Mouse (Mus musculus): ENCODE data around the gene Rbfox3. TPM values are rescaled to one million over a fixed set of nuclear protein-coding genes. Genes with fewer than 3 reads are reported as not detected.

Rbfox3 gene
- total RNA-seq, 2 experiments from 2014 or later: not detected

GRCm38 (mm10) chr11:118740001-118740400 is 171.4 kb downstream of the Rbfox3 start:
- no peak for ATAC-seq (replicated peaks; ENCODE audit: low FRiP score, poor library complexity, severe bottlenecking)

- ATAC-seq (replicated peaks; ENCODE audit: low FRiP score, poor library complexity, severe bottlenecking): peak; percentile 61; the same call in 1 of the 2 replicates
Measured at GRCm38 (mm10) chr11:118738855-118739832, 172.3 kb downstream of the Rbfox3 start.

- ATAC-seq (replicated peaks; ENCODE audit: low FRiP score, poor library complexity, severe bottlenecking): no peak
Measured at GRCm38 (mm10) chr11:118738323-118738722, 173.1 kb downstream of the Rbfox3 start.

GRCm38 (mm10) chr11:118737821-118738220 is 173.6 kb downstream of the Rbfox3 start:
- ATAC-seq (replicated peaks; ENCODE audit: low FRiP score, poor library complexity, severe bottlenecking): no peak

DNA sequence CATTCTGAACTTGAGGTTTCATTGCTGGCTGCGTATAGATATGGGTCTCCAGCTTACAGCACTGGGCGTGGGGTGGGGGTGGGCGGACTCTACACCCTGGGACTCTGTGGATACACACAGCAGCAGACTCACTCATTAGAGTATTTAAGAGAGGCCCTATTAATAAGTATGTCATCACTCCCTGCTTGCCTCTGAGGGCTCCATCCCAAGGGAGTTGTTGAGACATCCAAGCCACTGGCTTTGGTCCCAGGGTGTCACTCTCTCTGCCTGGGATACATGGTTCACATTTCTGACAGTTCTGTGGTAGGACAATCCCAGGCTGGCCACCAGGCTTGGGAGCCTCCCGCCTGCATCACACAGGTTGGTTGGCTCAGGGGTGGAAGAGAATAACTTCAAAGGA is 174.4 kb downstream of the Rbfox3 start:
- ATAC-seq (replicated peaks; ENCODE audit: low FRiP score, poor library complexity, severe bottlenecking): no peak

GRCm38 (mm10) chr11:118731655-118732054 is 179.7 kb downstream of the Rbfox3 start:
- no peak for ATAC-seq (replicated peaks; ENCODE audit: low FRiP score, poor library complexity, severe bottlenecking)

DNA sequence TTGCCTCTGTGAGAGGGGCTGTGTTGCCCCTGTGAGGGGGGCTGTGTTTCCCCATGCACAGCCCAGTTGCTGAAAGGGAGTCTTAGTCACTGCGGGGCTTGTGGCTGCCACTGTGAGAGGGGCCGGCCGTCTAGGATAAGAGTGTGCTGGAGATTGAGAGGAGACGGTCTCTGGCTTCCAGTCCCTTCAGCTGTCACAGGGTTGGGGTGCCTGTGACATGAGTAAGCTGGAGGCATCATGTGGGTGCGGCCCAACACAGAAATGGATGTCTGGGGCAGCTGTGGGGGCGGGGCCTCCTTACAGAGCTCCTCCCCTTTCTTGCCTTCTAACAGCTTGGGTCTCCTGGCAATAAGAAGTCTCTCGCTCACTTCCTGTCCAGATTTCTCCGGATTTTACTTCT is 182.0 kb downstream of the Rbfox3 start:
- no peak for ATAC-seq (replicated peaks; ENCODE audit: low FRiP score, poor library complexity, severe bottlenecking)

GRCm38 (mm10) chr11:118728797-118729196 is 182.6 kb downstream of the Rbfox3 start:
- ATAC-seq (replicated peaks; ENCODE audit: low FRiP score, poor library complexity, severe bottlenecking): no peak

GRCm38 (mm10) chr11:118728083-118728551 is 183.3 kb downstream of the Rbfox3 start:
- no peak for ATAC-seq (replicated peaks; ENCODE audit: low FRiP score, poor library complexity, severe bottlenecking)

DNA sequence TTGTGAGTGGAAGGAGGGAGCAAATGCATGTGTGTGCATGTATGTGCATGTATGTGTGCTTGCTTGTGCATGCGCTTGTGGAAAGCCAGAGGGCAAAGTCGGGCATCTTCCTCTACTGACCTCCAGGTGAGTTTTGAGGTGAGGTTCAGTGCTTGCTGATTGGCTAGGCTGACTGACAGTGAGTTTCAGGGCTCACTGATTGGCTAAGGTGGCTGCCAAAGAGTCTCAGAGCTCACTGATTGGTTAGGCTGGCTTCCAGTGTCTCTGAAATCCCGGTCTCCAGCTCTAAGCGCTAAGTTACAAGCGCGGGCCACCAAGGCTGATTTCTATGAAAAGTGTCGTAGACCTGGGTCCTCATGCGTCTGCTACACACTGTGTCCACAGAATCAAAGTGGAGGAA is 185.0 kb downstream of the Rbfox3 start:
- no peak for ATAC-seq (replicated peaks; ENCODE audit: low FRiP score, poor library complexity, severe bottlenecking)

- ATAC-seq (replicated peaks; ENCODE audit: low FRiP score, poor library complexity, severe bottlenecking): no peak
Measured at GRCm38 (mm10) chr11:118724423-118724822, 187.0 kb downstream of the Rbfox3 start.

DNA sequence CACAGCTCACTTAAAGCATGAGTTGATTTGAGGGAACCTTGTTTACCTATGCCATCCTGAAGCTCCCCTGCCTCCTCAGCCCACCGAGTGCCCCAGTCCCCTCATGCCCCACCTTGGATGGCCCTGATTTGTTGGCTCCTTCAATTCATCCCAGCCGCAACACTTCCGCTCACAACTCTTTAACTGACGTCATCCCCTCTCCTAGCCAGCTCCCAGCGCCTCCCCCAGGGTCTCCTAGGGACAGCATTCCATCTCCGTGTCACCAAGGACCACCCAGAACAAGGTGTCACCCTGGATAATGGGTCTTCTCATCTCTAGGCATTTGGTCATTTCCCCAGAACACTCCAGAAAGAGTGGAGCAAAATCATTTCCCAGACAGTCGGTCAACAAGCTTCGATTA is 188.2 kb downstream of the Rbfox3 start:
- ATAC-seq (replicated peaks; ENCODE audit: low FRiP score, poor library complexity, severe bottlenecking): no peak

- ATAC-seq (replicated peaks; ENCODE audit: low FRiP score, poor library complexity, severe bottlenecking): no peak
Measured at GRCm38 (mm10) chr11:118721898-118722297, 189.5 kb downstream of the Rbfox3 start.

DNA sequence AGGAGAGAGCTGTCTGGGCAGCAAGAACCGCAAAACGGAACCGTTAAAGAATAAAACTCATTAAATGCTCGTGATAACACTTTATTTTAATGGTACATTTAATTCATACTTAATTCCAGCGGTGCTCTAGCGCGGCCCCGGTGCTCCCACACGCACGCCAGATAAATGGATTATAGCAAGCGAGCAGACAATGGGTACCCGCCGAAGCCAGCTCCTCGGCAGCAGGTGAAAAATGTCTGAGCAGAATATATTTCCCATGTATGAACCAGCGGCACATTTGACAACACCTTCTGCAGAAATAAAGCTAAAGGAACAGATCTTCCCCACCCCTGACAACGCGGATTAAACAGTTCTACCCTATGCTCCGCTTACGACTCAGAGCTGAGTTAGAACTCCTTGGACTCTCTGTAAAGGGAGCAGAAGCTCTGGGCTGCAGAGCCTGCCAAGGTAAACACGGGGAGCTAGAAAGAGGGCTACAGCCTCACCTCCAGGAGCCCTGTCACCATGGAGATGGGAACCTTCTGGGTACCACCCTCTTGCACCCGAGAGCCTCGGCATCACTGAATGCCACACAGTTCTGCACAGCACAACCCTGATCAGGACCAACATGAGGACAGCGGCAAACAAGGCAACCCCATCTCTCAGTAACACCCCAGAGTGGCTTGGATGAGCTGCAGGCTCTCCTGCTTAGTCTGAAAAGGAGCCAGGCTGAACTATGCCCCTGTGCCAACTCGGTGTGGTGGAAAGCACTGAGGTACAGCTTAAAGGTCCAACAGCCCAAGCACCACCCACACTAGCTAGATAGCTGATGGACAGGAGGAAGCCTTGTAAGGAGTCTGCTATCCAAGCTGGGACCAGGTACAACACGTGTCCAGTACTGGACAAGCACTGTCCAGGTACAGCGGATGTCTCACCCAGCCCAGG is 196.5 kb downstream of the Rbfox3 start:
- ATAC-seq (replicated peaks; ENCODE audit: low FRiP score, poor library complexity, severe bottlenecking): no peak

DNA sequence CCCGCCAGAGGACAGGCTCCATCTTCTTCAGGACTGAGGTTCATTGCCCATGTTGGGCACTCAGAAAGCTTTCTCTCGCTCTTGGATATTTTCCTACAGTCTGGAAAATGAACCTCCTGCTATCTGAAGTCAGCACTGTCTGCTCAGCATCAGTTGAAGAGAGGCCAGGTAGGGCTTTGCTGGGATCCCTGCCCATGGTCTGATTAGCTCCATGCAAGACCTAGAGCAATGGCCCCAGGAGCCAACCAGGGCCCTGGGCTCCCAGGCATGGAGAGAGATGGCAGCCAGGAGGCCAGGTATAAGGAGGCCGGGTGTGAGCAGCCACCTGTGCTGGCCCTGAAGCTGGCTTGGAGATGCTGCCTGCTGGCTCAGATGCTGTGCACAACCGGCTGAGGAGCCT is 198.6 kb downstream of the Rbfox3 start:
- ATAC-seq (replicated peaks; ENCODE audit: low FRiP score, poor library complexity, severe bottlenecking): no peak

GRCm38 (mm10) chr11:118712058-118712457 is 199.3 kb downstream of the Rbfox3 start:
- ATAC-seq (replicated peaks; ENCODE audit: low FRiP score, poor library complexity, severe bottlenecking): no peak

DNA sequence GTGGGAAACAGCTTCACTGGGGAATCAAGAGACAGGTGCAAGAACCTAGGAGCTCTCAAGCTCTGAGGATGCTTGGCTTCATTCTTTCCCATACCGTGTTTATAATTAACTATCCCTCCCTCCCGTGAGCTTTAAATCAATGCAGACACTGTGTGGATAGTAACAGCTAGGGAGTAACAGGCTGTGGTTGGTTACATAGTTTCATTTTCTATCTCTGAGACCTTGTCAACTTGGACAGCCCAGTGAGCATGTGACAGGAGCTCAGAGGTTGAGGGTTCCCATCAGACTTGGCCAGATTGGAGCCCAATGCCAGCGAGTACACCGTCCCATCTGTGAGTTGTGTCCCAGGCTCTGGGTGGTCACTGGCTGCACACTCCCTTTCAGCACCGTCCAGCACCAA is 201.4 kb downstream of the Rbfox3 start:
- no peak for ATAC-seq (replicated peaks; ENCODE audit: low FRiP score, poor library complexity, severe bottlenecking)

GRCm38 (mm10) chr11:118696226-118696930 is 215.0 kb downstream of the Rbfox3 start:
- no peak for ATAC-seq (replicated peaks; ENCODE audit: low FRiP score, poor library complexity, severe bottlenecking)

- ATAC-seq (replicated peaks; ENCODE audit: low FRiP score, poor library complexity, severe bottlenecking): no peak
Measured at GRCm38 (mm10) chr11:118693276-118693675, 218.1 kb downstream of the Rbfox3 start.

GRCm38 (mm10) chr11:118690262-118690661 is 221.1 kb downstream of the Rbfox3 start:
- ATAC-seq (replicated peaks; ENCODE audit: low FRiP score, poor library complexity, severe bottlenecking): no peak

All from erythroid progenitor cell, adult 5-6 weeks (primary cell).